Mouse (Mus musculus) liver, adult 2 months (tissue): ENCODE data around the gene Afmid. TPM values are rescaled to one million over a fixed set of nuclear protein-coding genes. Genes with fewer than 3 reads are reported as not detected.

Experiments used
- DNase-seq: peaks from one replicate; pipeline ENCODE4 v3.0.0-alpha.2; 2011; ENCODE audit warnings: low read depth, low spot score; ENCODE audit errors: extremely low read depth
- H3K27ac ChIP-seq: fragments of 200-500 bp; replicated peaks from 2 replicates; pipeline ENCODE4 v1.5.1; 2012; ENCODE audit warnings: low read depth, mild to moderate bottlenecking, control low read depth, inconsistent platforms, low read length; ENCODE audit not compliant: insufficient read depth
- H3K27me3 ChIP-seq: fragments of 200-500 bp; 2 replicates; pipeline ENCODE4 v1.6.1; 2012; ENCODE audit warnings: mild to moderate bottlenecking, moderate library complexity, low read length, inconsistent platforms; ENCODE audit not compliant: control insufficient read depth, insufficient read depth
- H3K36me3 ChIP-seq: fragments of 200-500 bp; 2 replicates; pipeline ENCODE4 v1.6.1; 2012; ENCODE audit warnings: low read length, inconsistent platforms; ENCODE audit not compliant: control insufficient read depth, insufficient read depth
- H3K4me1 ChIP-seq: fragments of 200-500 bp; 2 replicates; pipeline ENCODE4 v1.6.1; 2011; ENCODE audit warnings: low read length; ENCODE audit not compliant: control insufficient read depth, insufficient read depth
- H3K4me3 ChIP-seq: fragments of 200-500 bp; 2 replicates; pipeline ENCODE4 v1.5.1; 2011; ENCODE audit warnings: low read depth, mild to moderate bottlenecking, control low read depth, low read length, moderate library complexity; ENCODE audit not compliant: insufficient read depth
- H3K79me2 ChIP-seq: fragments of 200-500 bp; 2 replicates; pipeline ENCODE4 v1.6.1; 2012; ENCODE audit warnings: inconsistent platforms, mild to moderate bottlenecking, low read length, moderate library complexity; ENCODE audit not compliant: control insufficient read depth, insufficient read depth
- H3K9ac ChIP-seq: fragments of 200-500 bp; 2 replicates; pipeline ENCODE4 v1.6.1; 2012; ENCODE audit warnings: low read depth, mild to moderate bottlenecking, control low read depth, inconsistent platforms, low read length
- CTCF ChIP-seq: fragments of 200-500 bp; IDR thresholded peaks from 2 replicates; pipeline ENCODE4 v1.5.1; 2011; ENCODE audit warnings: low read depth, low read length, control low read depth
- POLR2A ChIP-seq: fragments of 200-500 bp; IDR thresholded peaks from 2 replicates; pipeline ENCODE4 v1.6.1; 2011; ENCODE audit warnings: low read length, control low read depth; ENCODE audit not compliant: insufficient read depth; ENCODE audit errors: extremely low read depth
- WGBS: fragments of 180-500 bp; shearing (Covaris S2); methylation state at CpG from one replicate; pipeline ENCODE4 v1.1.7; 2018; 5-methylcytosine and 5-hydroxymethylcytosine counted together
- polyA plus RNA-seq: library from polyadenylated mRNA; depleted of rRNA; stranded (reverse); fragments of >200 nt; gene quantifications from 2 replicates; pipeline ENCODE4 v1.2.3, GENCODE M21; 2012
- total RNA-seq: library from RNA; depleted of rRNA; stranded (reverse); fragments of >200 nt; gene quantifications from 2 replicates; pipeline ENCODE4 v1.2.3, GENCODE M21; 2014

Afmid gene
- total and polyA plus RNA-seq, 2 experiments: 117 to 119 TPM

GRCm38 (mm10) chr11:117844997-117845396 lies 19.3 kb downstream of the Afmid start:
- Histone ChIP-seq H3K4me3 (no peak overlapping the region), H3K27me3 (no peaks in the 10 kb centered on the region), H3K4me1 (peaks cover 19% of the 10 kb centered on the region), H3K9ac (peak overlapping the region; percentile 27), H3K79me2 (peaks cover 6% of the 10 kb centered on the region; the same call in 1 of the 2 replicates), H3K36me3 (no peaks in the 10 kb centered on the region), H3K27ac (peak overlapping the region; percentile 98)
- WGBS: 38% methylated on average over 2 of the region's 2 CpGs
- DNase-seq: peak; percentile 97
- no peak for TF ChIP-seq CTCF

GRCm38 (mm10) chr11:117845651-117846050 lies 19.9 kb downstream of the Afmid start:
- TF ChIP-seq CTCF (no peak), POLR2A (no peak)
- WGBS: 25% methylated on average over 2 of the region's 2 CpGs
- peaks cover 19% of the 10 kb centered on the region for H3K4me1 ChIP-seq

GRCm38 (mm10) chr11:117846640-117847039 lies 20.9 kb downstream of the Afmid start:
- Histone ChIP-seq H3K4me1 (peaks cover 19% of the 10 kb centered on the region), H3K36me3 (no peaks in the 10 kb centered on the region), H3K27ac (peak overlapping the region; percentile 97), H3K4me3 (no peak overlapping the region), H3K9ac (peak overlapping the region; percentile 59), H3K27me3 (no peaks in the 10 kb centered on the region), H3K79me2 (peaks cover 6% of the 10 kb centered on the region; the same call in 1 of the 2 replicates)
- DNase-seq: peak; percentile 98
- WGBS: 12% methylated on average over 5 of the region's 5 CpGs
- TF ChIP-seq CTCF: no peak
- TF ChIP-seq POLR2A: 0 out of 2 replicates have a peak, but pooled peaks have one; percentile 13

More at GRCm38 (mm10) chr11:117845651-117846050, 19.9 kb downstream of the Afmid start:
- H3K79me2 ChIP-seq: peaks cover 6% of the 10 kb centered on the region; the same call in 1 of the 2 replicates
- H3K9ac ChIP-seq: no peak overlapping the region
- no peaks in the 10 kb centered on the region for H3K27me3 ChIP-seq
- no peak overlapping the region for H3K4me3 ChIP-seq
- peak; percentile 98 for DNase-seq
- peak overlapping the region; percentile 97 for H3K27ac ChIP-seq
- no peaks in the 10 kb centered on the region for H3K36me3 ChIP-seq

- H3K36me3 ChIP-seq: no peaks in the 10 kb centered on the region
- peaks cover 6% of the 10 kb centered on the region; the same call in 1 of the 2 replicates for H3K79me2 ChIP-seq
- TF ChIP-seq POLR2A (peak; percentile 77), CTCF (no peak)
- WGBS: 20% methylated on average over 7 of the region's 7 CpGs
- peak overlapping the region; percentile 66 for H3K4me3 ChIP-seq
- peak overlapping the region; percentile 86 for H3K9ac ChIP-seq
- no peaks in the 10 kb centered on the region for H3K27me3 ChIP-seq
- H3K27ac ChIP-seq: peak overlapping the region; percentile 80
- peaks cover 19% of the 10 kb centered on the region for H3K4me1 ChIP-seq
- peak; percentile 81 for DNase-seq
Observed at GRCm38 (mm10) chr11:117847593-117848215, 22.0 kb downstream of the Afmid start.

GRCm38 (mm10) chr11:117848271-117848984 lies 22.7 kb downstream of the Afmid start:
- TF ChIP-seq CTCF (no peak), POLR2A (0 out of 2 replicates have a peak, but pooled peaks have one; percentile 25)
- no peaks in the 10 kb centered on the region for H3K36me3 ChIP-seq
- WGBS: 1% methylated on average over 19 of the region's 19 CpGs
- peak overlapping the region; percentile 66 for H3K4me3 ChIP-seq
- H3K4me1 ChIP-seq: peaks cover 19% of the 10 kb centered on the region
- peak overlapping the region; percentile 86 for H3K9ac ChIP-seq
- peak; percentile 42 for DNase-seq
- H3K27ac ChIP-seq: peak overlapping the region; percentile 80
- H3K27me3 ChIP-seq: no peaks in the 10 kb centered on the region
- H3K79me2 ChIP-seq: peaks cover 6% of the 10 kb centered on the region; the same call in 1 of the 2 replicates
